Mouse (Mus musculus) embryonic facial prominence, embryonic 14.5 days (tissue): ENCODE results near the gene Trpv2. TPM values are rescaled to one million over a fixed set of nuclear protein-coding genes. Genes with fewer than 3 reads are reported as not detected.

Source experiments
- polyA plus RNA-seq: library from polyadenylated mRNA; unstranded; fragments of >200 nt; fragmentation: Nextera tagmentation; extraction: Ambion mirVana; gene quantifications from 2 replicates; pipeline ENCODE4 v1.2.1, GENCODE M21; 2014

Gene Trpv2
- polyA plus RNA-seq, 1 experiment from 2014 or later: 6.4 TPM

Other genes starting within 250 kb of the Trpv2 start
- 6.6 and 8.5 TPM in 2 replicates for gene Pigl, start 116.0 kb upstream of the Trpv2 start, polyA plus RNA-seq
- 144 and 154 TPM in 2 replicates for gene Ncor1, start 115.9 kb upstream of the Trpv2 start, polyA plus RNA-seq
- 26.0 and 27.5 TPM in 2 replicates for gene Cenpv, start 35.2 kb upstream of the Trpv2 start, polyA plus RNA-seq
- 3,072 and 3,339 TPM in 2 replicates for gene Ubb, start 23.3 kb upstream of the Trpv2 start, polyA plus RNA-seq
- 16.6 and 17.2 TPM in 2 replicates for gene Lrrc75a, start 74.0 kb downstream of the Trpv2 start, polyA plus RNA-seq
- 48.4 and 54.3 TPM in 2 replicates for gene Mmgt2, start 74.2 kb downstream of the Trpv2 start, polyA plus RNA-seq
- 7.7 and 7.8 TPM in 2 replicates for gene Zfp287, start 157.4 kb downstream of the Trpv2 start, polyA plus RNA-seq
- gene Gm10428, start 178.6 kb downstream of the Trpv2 start, polyA plus RNA-seq: not detected in 2 replicates
- gene Zfp286, start 215.0 kb downstream of the Trpv2 start, polyA plus RNA-seq: 17.8 and 26.7 TPM in 2 replicates
- gene Trim16, start 245.7 kb downstream of the Trpv2 start, polyA plus RNA-seq: 14.3 and 16.5 TPM in 2 replicates